Mouse (Mus musculus) cerebellum, adult 2 months (tissue): Measurements from ENCODE around the gene Lrmda.

ENCODE experiments used
- CTCF ChIP-seq: fragments of 200-500 bp; IDR thresholded peaks from 2 replicates; pipeline ENCODE4 v1.5.1; 2011; ENCODE audit warnings: low read depth, mild to moderate bottlenecking, control low read depth, low read length, moderate library complexity, borderline replicate concordance; ENCODE audit not compliant: insufficient read depth
- POLR2A ChIP-seq: fragments of 200-500 bp; IDR thresholded peaks from 2 replicates; pipeline ENCODE4 v1.6.1; 2011; ENCODE audit warnings: low read length, control low read depth, borderline replicate concordance; ENCODE audit not compliant: insufficient read depth

GRCm38 (mm10) chr14:22497636-22498131, 478.2 kb downstream of the Lrmda start:
- TF ChIP-seq CTCF (no peak), POLR2A (no peak)
